Mouse (Mus musculus) kidney, postnatal 0 days (tissue): Measurements from ENCODE around the gene Sepsecs. TPM values are rescaled to one million over a fixed set of nuclear protein-coding genes. Genes with fewer than 3 reads are reported as not detected.

Experiments used
- ATAC-seq: fragments of 200-750 bp; cut with Nextera tagmentation; replicated peaks from 2 replicates; pipeline ENCODE4 v1.8.0; 2017; ENCODE audit warnings: low read depth, moderate number of reproducible peaks, moderate TSS enrichment, moderate library complexity; ENCODE audit not compliant: low FRiP score
- DNase-seq: peaks from one replicate; pipeline ENCODE4 v3.0.0-alpha.2; 2016; ENCODE audit warnings: low spot score
- H3K27ac ChIP-seq: fragments of 300-500 bp; sonication (generic); 2 replicates; pipeline ENCODE4 v1.5.1; 2014; ENCODE audit warnings: mild to moderate bottlenecking
- H3K27me3 ChIP-seq: fragments of 300-500 bp; sonication (generic); 2 replicates; pipeline ENCODE4 v1.6.1; 2014; ENCODE audit warnings: low read length, mixed read lengths; ENCODE audit not compliant: insufficient read depth
- H3K36me3 ChIP-seq: fragments of 300-500 bp; sonication (generic); 2 replicates; pipeline ENCODE4 v1.6.1; 2014; ENCODE audit warnings: low read length, mixed read lengths; ENCODE audit not compliant: insufficient read depth
- H3K4me1 ChIP-seq: fragments of 300-500 bp; sonication (generic); replicated peaks from 2 replicates; pipeline ENCODE4 v1.6.1; 2014; ENCODE audit warnings: antibody characterized with exemption, low read length, mixed read lengths; ENCODE audit not compliant: insufficient read depth
- H3K4me2 ChIP-seq: fragments of 300-500 bp; sonication (generic); 2 replicates; pipeline ENCODE4 v1.6.1; 2014; ENCODE audit warnings: mild to moderate bottlenecking, low read length, moderate library complexity, mixed read lengths
- H3K4me3 ChIP-seq: fragments of 300-500 bp; sonication (generic); replicated peaks from 2 replicates; pipeline ENCODE4 v1.5.1; 2014; ENCODE audit warnings: low read depth, low read length
- H3K9ac ChIP-seq: fragments of 300-500 bp; sonication (generic); 2 replicates; pipeline ENCODE4 v1.6.1; 2014; ENCODE audit warnings: low read depth, low read length
- H3K9me3 ChIP-seq: fragments of 300-500 bp; sonication (generic); replicated peaks from 2 replicates; pipeline ENCODE4 v1.6.1; 2016; ENCODE audit warnings: low read length, inconsistent platforms, mixed read lengths
- CTCF ChIP-seq: IDR thresholded peaks from 2 replicates; pipeline ENCODE4 v1.5.1; 2016; ENCODE audit warnings: antibody characterized with exemption, low read depth, mild to moderate bottlenecking, moderate library complexity
- WGBS: fragments of 180-500 bp; shearing (Covaris S2); extraction: QIAGEN DNeasy Blood & Tissue Kit; methylation state at CpG from one replicate; pipeline ENCODE4 v1.1.7; 2014; 5-methylcytosine and 5-hydroxymethylcytosine counted together
- polyA plus RNA-seq: library from polyadenylated mRNA; unstranded; fragments of >200 nt; fragmentation: Nextera tagmentation; extraction: Ambion mirVana; gene quantifications from 2 replicates; pipeline ENCODE4 v1.2.1, GENCODE M21; 2015

Sepsecs gene
- polyA plus RNA-seq, 1 experiment from 2014 or later, result 8.5 TPM

GRCm38 (mm10) chr5:52590612-52591011, 78.9 kb downstream of the Sepsecs start:
- no peak overlapping the region for H3K9ac ChIP-seq
- no peak overlapping the region for H3K27ac ChIP-seq
- H3K36me3 ChIP-seq, result no peaks in the 10 kb centered on the region
- no peak for DNase-seq
- H3K4me3 ChIP-seq, result no peak overlapping the region
- H3K27me3 ChIP-seq, result no peaks in the 10 kb centered on the region
- H3K9me3 ChIP-seq, result no peaks in the 10 kb centered on the region
- H3K4me2 ChIP-seq, result no peak overlapping the region
- ATAC-seq, result peak; percentile 66
- TF ChIP-seq CTCF, result no peak
- 70% methylated on average over 9 of the region's 9 CpGs for WGBS
- no peaks in the 10 kb centered on the region for H3K4me1 ChIP-seq

Other genes with a start within 250 kb of the Sepsecs start
- 3.5 and 3.6 TPM in 2 replicates for gene Ccdc149, start 198.2 kb downstream of the Sepsecs start, polyA plus RNA-seq
- 3.8 and 4.2 TPM in 2 replicates for gene Lgi2, start 103.2 kb downstream of the Sepsecs start, polyA plus RNA-seq
- gene Pi4k2b, start 71.9 kb upstream of the Sepsecs start, polyA plus RNA-seq, result 19.8 TPM in 2 replicates
- gene Zcchc4, start 105.7 kb upstream of the Sepsecs start, polyA plus RNA-seq, result 8.7 and 9.6 TPM in 2 replicates
- gene Anapc4, start 164.3 kb upstream of the Sepsecs start, polyA plus RNA-seq, result 72.3 and 79.6 TPM in 2 replicates